Mouse (Mus musculus) bone marrow macrophage, adult 2 months (primary cell): ENCODE data around the gene Tcp11l2. TPM values are rescaled to one million over a fixed set of nuclear protein-coding genes. Genes with fewer than 3 reads are reported as not detected.

Source experiments
- H3K27ac ChIP-seq: 2 replicates; pipeline ENCODE4 v1.5.1; 2012; ENCODE audit warnings: low read depth, low read length; ENCODE audit not compliant: insufficient read depth
- H3K4me1 ChIP-seq: 2 replicates; pipeline ENCODE4 v1.6.1; 2012; ENCODE audit warnings: low read length; ENCODE audit not compliant: control insufficient read depth, insufficient read depth
- H3K4me3 ChIP-seq: 2 replicates; pipeline ENCODE4 v1.5.1; 2012; ENCODE audit warnings: mild to moderate bottlenecking, low read length, moderate library complexity; ENCODE audit not compliant: insufficient read depth
- CTCF ChIP-seq: IDR thresholded peaks from 2 replicates; pipeline ENCODE4 v1.5.1; 2012; ENCODE audit warnings: low read depth, mild to moderate bottlenecking, low read length, moderate library complexity
- POLR2A ChIP-seq: IDR thresholded peaks from 2 replicates; pipeline ENCODE4 v1.6.1; 2012; ENCODE audit warnings: mild to moderate bottlenecking, low read depth, low read length, borderline replicate concordance
- polyA plus RNA-seq: library from polyadenylated mRNA; stranded (reverse); fragments of >200 nt; gene quantifications from 2 replicates; pipeline ENCODE4 v1.2.4, GENCODE M21; 2012; ENCODE audit not compliant: missing spikeins, insufficient read depth, insufficient read length

Gene Tcp11l2
- polyA plus RNA-seq, 1 experiment = 57.5 TPM

DNA sequence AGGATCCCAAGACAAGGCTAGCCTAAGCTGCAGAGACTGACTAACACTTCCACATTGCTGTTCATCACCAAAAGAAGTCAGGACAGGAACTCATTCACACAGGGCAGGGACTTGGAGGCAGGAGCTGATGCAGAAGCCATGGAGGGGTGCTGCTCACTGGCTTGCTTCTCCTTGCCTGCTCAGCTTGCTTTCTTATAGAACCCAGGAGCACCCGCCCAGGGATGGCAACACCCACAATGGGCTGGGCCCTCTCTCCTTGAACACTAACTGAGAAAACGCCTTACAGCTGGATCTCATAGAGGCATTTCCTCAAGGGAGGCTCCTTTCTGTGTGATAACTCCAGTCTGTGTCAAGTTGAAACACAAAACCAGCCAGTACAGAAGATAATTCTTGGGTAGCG lies 38.6 kb downstream of the Tcp11l2 start:
- no peak for TF ChIP-seq POLR2A
- TF ChIP-seq CTCF = no peak

GRCm38 (mm10) chr10:84621826-84622790 lies 45.7 kb downstream of the Tcp11l2 start, which contains the start of gene Polr3b:
Gene Polr3b, plus strand, starts transcription at chr10:84622292.
- Histone ChIP-seq H3K27ac (peak within 1 kb of the TSS; percentile 83), H3K4me3 (peak within 1 kb of the TSS; percentile 83), H3K4me1 (peaks cover 9% of the 10 kb centered on the region)
- TF ChIP-seq CTCF (0 out of 2 replicates have a peak, but pooled peaks have one; percentile 13), POLR2A (peak; percentile 23; the same call in 1 of the 2 replicates)

More for the DNA sequence above, 38.6 kb downstream of the Tcp11l2 start:
- Histone ChIP-seq H3K4me3 (no peak overlapping the region), H3K4me1 (peaks cover 23% of the 10 kb centered on the region), H3K27ac (peak overlapping the region; percentile 62)

GRCm38 (mm10) chr10:84631182-84631581 lies 54.8 kb downstream of the Tcp11l2 start:
- no peak overlapping the region for H3K4me3 ChIP-seq
- TF ChIP-seq CTCF = peak; percentile 31; the same call in 1 of the 2 replicates
- TF ChIP-seq POLR2A = no peak
- no peaks in the 10 kb centered on the region for H3K4me1 ChIP-seq
- H3K27ac ChIP-seq = no peak overlapping the region

- H3K4me3 ChIP-seq = no peak overlapping the region
- no peak overlapping the region for H3K27ac ChIP-seq
- H3K4me1 ChIP-seq = no peaks in the 10 kb centered on the region
- TF ChIP-seq CTCF (no peak), POLR2A (no peak)
Observed at GRCm38 (mm10) chr10:84632005-84632404, 55.6 kb downstream of the Tcp11l2 start.

GRCm38 (mm10) chr10:84636656-84637055 lies 60.2 kb downstream of the Tcp11l2 start:
- Histone ChIP-seq H3K4me3 (no peak overlapping the region), H3K4me1 (peaks cover 2% of the 10 kb centered on the region; the same call in 1 of the 2 replicates)
- TF ChIP-seq POLR2A (no peak), CTCF (no peak)

GRCm38 (mm10) chr10:84638382-84638781 lies 62.0 kb downstream of the Tcp11l2 start:
- Histone ChIP-seq H3K4me3 (no peak overlapping the region), H3K4me1 (peaks cover 2% of the 10 kb centered on the region; the same call in 1 of the 2 replicates), H3K27ac (no peak overlapping the region)
- TF ChIP-seq POLR2A = no peak
- TF ChIP-seq CTCF = no peak

More at GRCm38 (mm10) chr10:84636656-84637055, 60.2 kb downstream of the Tcp11l2 start:
- no peak overlapping the region for H3K27ac ChIP-seq

- Histone ChIP-seq H3K4me1 (peaks cover 2% of the 10 kb centered on the region; the same call in 1 of the 2 replicates), H3K4me3 (no peak overlapping the region), H3K27ac (no peak overlapping the region)
- TF ChIP-seq POLR2A (no peak), CTCF (no peak)
Observed at GRCm38 (mm10) chr10:84639525-84640287, 63.3 kb downstream of the Tcp11l2 start.

DNA sequence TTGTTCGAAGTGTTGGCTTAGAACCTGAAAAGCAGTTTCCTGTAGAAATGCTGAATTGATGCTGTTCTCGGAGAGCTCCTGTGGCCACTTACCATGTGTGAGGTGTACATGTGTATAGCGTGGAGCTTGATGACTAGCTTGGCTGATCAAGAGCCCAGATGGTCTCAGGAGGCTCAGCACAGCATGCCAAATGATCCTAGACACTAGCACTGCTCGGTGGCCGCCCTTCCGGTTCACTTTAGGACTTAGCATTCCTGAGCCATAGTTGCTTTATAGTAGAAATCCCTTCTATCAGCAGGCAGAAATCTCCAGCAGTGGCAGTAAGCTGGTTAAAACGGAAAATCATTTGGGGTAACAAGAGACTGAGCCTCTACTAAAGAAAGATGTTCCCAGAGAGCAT lies 64.4 kb downstream of the Tcp11l2 start:
- no peak overlapping the region for H3K27ac ChIP-seq
- peaks cover 11% of the 10 kb centered on the region for H3K4me1 ChIP-seq
- TF ChIP-seq POLR2A (no peak), CTCF (no peak)
- no peak overlapping the region for H3K4me3 ChIP-seq

- no peak for TF ChIP-seq POLR2A
- TF ChIP-seq CTCF = no peak
- H3K4me1 ChIP-seq = peaks cover 17% of the 10 kb centered on the region
- no peak overlapping the region for H3K27ac ChIP-seq
- H3K4me3 ChIP-seq = no peak overlapping the region
Observed at GRCm38 (mm10) chr10:84641576-84641975, 65.2 kb downstream of the Tcp11l2 start.

DNA sequence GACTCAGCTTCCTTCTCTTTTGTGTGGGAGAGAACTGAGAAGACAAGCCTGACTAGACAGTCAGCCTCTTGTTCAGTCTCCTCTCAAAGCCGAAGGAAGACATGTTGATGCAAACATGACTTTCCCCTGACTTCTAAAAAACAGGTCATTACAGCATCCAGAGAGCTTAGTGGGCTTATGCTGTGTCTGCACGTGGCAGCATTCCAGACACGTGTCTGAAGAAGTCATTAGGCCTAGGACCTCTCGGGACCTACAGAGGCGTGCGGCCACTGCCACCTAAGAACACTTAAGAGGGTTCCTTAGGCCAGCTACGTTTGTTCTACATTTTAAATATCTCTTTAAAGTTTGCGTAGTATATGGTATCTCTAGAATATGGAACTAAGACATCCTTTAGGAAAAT lies 69.5 kb downstream of the Tcp11l2 start:
- peaks cover 42% of the 10 kb centered on the region for H3K4me1 ChIP-seq
- peak overlapping the region; percentile 83 for H3K27ac ChIP-seq
- no peak overlapping the region for H3K4me3 ChIP-seq
- no peak for TF ChIP-seq POLR2A
- TF ChIP-seq CTCF = no peak
